Mouse (Mus musculus) testis, adult 2 months (tissue): ENCODE measurements around the gene Olfr923.

Experiments
- CTCF ChIP-seq: fragments of 200-500 bp; IDR thresholded peaks from 2 replicates; pipeline ENCODE4 v1.5.1; 2012; ENCODE audit warnings: low read depth, mild to moderate bottlenecking, inconsistent platforms, low read length, moderate library complexity; ENCODE audit not compliant: control insufficient read depth, insufficient read depth, insufficient replicate concordance
- POLR2A ChIP-seq: fragments of 200-500 bp; IDR thresholded peaks from 2 replicates; pipeline ENCODE4 v1.6.1; 2012; ENCODE audit warnings: low read depth, mild to moderate bottlenecking, inconsistent platforms, low read length, moderate library complexity; ENCODE audit not compliant: control insufficient read depth

GRCm38 (mm10) chr9:38815458-38815986, 10.8 kb upstream of the Olfr923 start:
- TF ChIP-seq POLR2A (no peak), CTCF (no peak)
